Mouse (Mus musculus) heart, postnatal 0 days (tissue): ENCODE results near the gene Sfmbt2. TPM values are rescaled to one million over a fixed set of nuclear protein-coding genes. Genes with fewer than 3 reads are reported as not detected.

Experiments used
- ATAC-seq: fragments of 200-750 bp; cut with Nextera tagmentation; 2 replicates; pipeline ENCODE4 v1.8.0; 2017; ENCODE audit warnings: low read depth, moderate number of reproducible peaks, moderate library complexity; ENCODE audit not compliant: insufficient read depth
- DNase-seq: peaks from one replicate; pipeline ENCODE4 v3.0.0-alpha.2; 2016; ENCODE audit warnings: low spot score
- H3K27ac ChIP-seq: fragments of 300-500 bp; sonication (generic); 2 replicates; pipeline ENCODE4 v1.5.1; 2014; ENCODE audit warnings: low read depth, mild to moderate bottlenecking
- H3K27me3 ChIP-seq: fragments of 300-500 bp; sonication (generic); 2 replicates; pipeline ENCODE4 v1.6.1; 2014; ENCODE audit warnings: low read length, mixed read lengths; ENCODE audit not compliant: control insufficient read depth, insufficient read depth
- H3K36me3 ChIP-seq: fragments of 300-500 bp; sonication (generic); replicated peaks from 2 replicates; pipeline ENCODE4 v1.6.1; 2014; ENCODE audit warnings: low read length, mixed read lengths; ENCODE audit not compliant: control insufficient read depth, insufficient read depth
- H3K4me1 ChIP-seq: fragments of 300-500 bp; sonication (generic); 2 replicates; pipeline ENCODE4 v1.6.1; 2014; ENCODE audit warnings: antibody characterized with exemption; ENCODE audit not compliant: control insufficient read depth, insufficient read depth
- H3K4me2 ChIP-seq: fragments of 300-500 bp; sonication (generic); 2 replicates; pipeline ENCODE4 v1.6.1; 2014; ENCODE audit warnings: low read depth, mild to moderate bottlenecking, low read length, moderate library complexity
- H3K4me3 ChIP-seq: fragments of 300-500 bp; sonication (generic); 2 replicates; pipeline ENCODE4 v1.5.1; 2014; ENCODE audit warnings: low read depth, low read length
- H3K9ac ChIP-seq: fragments of 300-500 bp; sonication (generic); replicated peaks from 2 replicates; pipeline ENCODE4 v1.6.1; 2014; ENCODE audit warnings: low read depth, low read length, mixed read lengths
- H3K9me3 ChIP-seq: fragments of 300-500 bp; sonication (generic); replicated peaks from 2 replicates; pipeline ENCODE4 v1.6.1; 2016; ENCODE audit warnings: low read length; ENCODE audit not compliant: control insufficient read depth
- CTCF ChIP-seq: IDR thresholded peaks from 2 replicates; pipeline ENCODE4 v1.5.1; 2016; ENCODE audit warnings: antibody characterized with exemption, control low read depth, low read depth
- EP300 ChIP-seq: IDR thresholded peaks from 2 replicates; pipeline ENCODE4 v1.6.1; 2016; ENCODE audit warnings: antibody characterized with exemption, low read depth
- WGBS: fragments of 180-500 bp; shearing (Covaris S2); extraction: QIAGEN DNeasy Blood & Tissue Kit; methylation state at CpG from one replicate; pipeline ENCODE4 v1.1.7; 2014; 5-methylcytosine and 5-hydroxymethylcytosine counted together
- polyA plus RNA-seq: library from polyadenylated mRNA; unstranded; fragments of >200 nt; fragmentation: Nextera tagmentation; extraction: Ambion mirVana; gene quantifications from 2 replicates; pipeline ENCODE4 v1.2.1, GENCODE M21; 2015
- total RNA-seq: library from RNA; depleted of rRNA; stranded (reverse); fragments of >200 nt; gene quantifications from 2 replicates; pipeline ENCODE4 v1.2.3, GENCODE M21; 2014; ENCODE audit warnings: low replicate concordance

Sfmbt2 gene
- total and polyA plus RNA-seq, 2 experiments from 2014 or later: 0.66 to 1.9 TPM

DNA sequence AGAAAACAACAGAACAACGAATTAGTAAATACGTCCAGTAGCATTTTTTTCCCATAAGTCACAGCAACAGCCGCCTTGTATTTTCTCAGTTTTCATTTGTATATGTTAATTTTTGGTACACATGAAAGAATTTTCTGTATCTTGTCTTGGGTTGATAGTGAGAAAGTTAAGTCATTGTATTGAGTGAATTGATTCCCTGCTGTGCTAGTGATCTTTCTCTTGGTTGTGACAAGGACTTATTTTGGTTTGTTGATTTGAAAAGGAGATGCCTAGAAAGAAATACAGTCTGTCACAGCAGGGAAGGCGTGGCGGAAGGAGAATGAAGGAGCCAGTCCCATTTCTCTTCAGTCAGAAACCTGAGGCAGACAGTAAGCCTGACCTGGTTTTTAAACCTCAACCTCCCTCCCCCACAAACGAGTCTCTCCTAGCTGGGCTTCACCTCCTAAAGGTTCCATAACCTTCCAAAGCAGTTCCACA lies 50.7 kb downstream of the Sfmbt2 start:
- Histone ChIP-seq H3K4me1 (no peaks in the 10 kb centered on the region), H3K9me3 (no peaks in the 10 kb centered on the region), H3K27ac (no peak overlapping the region), H3K36me3 (no peaks in the 10 kb centered on the region), H3K27me3 (no peaks in the 10 kb centered on the region), H3K9ac (no peak overlapping the region), H3K4me3 (no peak overlapping the region), H3K4me2 (no peak overlapping the region)
- TF ChIP-seq EP300: no peak
- TF ChIP-seq CTCF: no peak
- WGBS: 70% methylated on average over 6 of the region's 6 CpGs
- ATAC-seq (no peak), DNase-seq (no peak)

DNA sequence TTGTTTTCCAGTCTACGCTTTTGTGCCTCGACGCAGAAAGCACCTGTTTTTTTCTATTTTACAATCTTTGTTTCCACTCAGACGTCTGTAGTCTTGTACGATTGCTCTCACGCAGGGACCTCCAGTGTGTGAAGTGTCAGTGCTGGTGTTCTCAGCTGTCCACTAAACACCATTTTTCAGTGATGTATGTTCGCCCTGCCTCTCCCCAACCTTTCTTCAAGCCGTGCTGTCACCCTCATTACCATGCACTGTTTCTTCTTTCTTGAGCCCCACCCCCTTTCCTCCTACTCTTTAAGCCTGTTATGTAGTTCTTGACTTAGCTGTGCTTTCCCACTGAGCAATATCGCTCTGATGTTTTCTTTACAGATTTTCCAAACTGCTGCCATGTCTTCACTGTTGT lies 67.0 kb downstream of the Sfmbt2 start:
- H3K4me1 ChIP-seq: no peaks in the 10 kb centered on the region
- H3K27me3 ChIP-seq: no peaks in the 10 kb centered on the region
- H3K27ac ChIP-seq: no peak overlapping the region
- DNase-seq (no peak), ATAC-seq (no peak)
- no peak overlapping the region for H3K4me2 ChIP-seq
- no peak overlapping the region for H3K4me3 ChIP-seq
- H3K9ac ChIP-seq: no peak overlapping the region
- H3K36me3 ChIP-seq: no peaks in the 10 kb centered on the region
- 63% methylated on average over 9 of the region's 9 CpGs for WGBS
- no peak for TF ChIP-seq EP300
- no peak for TF ChIP-seq CTCF
- no peaks in the 10 kb centered on the region for H3K9me3 ChIP-seq

DNA sequence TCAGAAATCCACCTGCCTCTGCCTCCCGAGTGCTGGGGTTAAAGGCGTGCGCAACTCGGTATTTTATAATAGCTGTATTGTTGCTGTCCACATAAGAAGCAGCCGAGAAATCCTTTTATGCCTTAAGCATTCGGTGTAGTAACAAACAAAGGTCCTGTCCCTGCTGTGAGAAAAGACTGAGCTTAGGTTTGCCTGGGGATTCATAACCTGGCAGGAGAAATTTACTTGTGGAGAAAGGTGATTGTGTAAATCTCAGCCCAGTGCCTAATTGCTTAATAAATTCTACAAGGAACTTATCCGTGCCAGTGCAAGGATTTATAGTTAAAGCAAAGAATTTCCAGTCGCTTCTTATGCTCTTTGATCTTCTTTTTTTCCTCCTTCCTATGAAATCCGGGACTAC lies 71.5 kb downstream of the Sfmbt2 start:
- ATAC-seq (no peak), DNase-seq (no peak)
- Histone ChIP-seq H3K4me3 (no peak overlapping the region), H3K27me3 (no peaks in the 10 kb centered on the region), H3K36me3 (no peaks in the 10 kb centered on the region), H3K4me1 (no peaks in the 10 kb centered on the region), H3K4me2 (no peak overlapping the region), H3K27ac (no peak overlapping the region), H3K9me3 (no peaks in the 10 kb centered on the region), H3K9ac (no peak overlapping the region)
- no peak for TF ChIP-seq EP300
- TF ChIP-seq CTCF: no peak
- 78% methylated on average over 9 of the region's 9 CpGs for WGBS

DNA sequence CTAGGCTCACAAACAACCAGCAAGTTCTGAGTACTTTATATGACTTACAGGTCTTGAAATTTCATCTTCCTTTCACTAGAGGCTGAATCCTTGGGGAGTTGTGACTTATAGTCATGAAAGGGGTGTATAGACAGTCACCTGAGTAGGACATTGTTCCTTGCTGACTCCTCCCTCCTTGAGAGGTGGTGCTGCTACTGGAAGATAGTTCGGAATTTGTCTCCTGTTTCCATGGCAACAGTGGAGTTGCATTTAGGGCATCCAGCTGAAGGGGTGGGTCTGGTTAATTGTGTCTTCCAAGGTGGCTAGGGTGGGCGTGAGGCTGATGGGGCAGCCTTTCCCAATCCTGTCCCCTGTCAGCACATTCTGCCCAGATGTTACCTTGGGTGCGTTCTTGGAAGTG lies 83.3 kb downstream of the Sfmbt2 start:
- no peaks in the 10 kb centered on the region for H3K36me3 ChIP-seq
- no peak overlapping the region for H3K27ac ChIP-seq
- ATAC-seq: no peak
- no peaks in the 10 kb centered on the region for H3K27me3 ChIP-seq
- no peaks in the 10 kb centered on the region for H3K9me3 ChIP-seq
- DNase-seq: no peak
- no peak overlapping the region for H3K4me2 ChIP-seq
- no peak overlapping the region for H3K9ac ChIP-seq
- TF ChIP-seq CTCF: no peak
- no peaks in the 10 kb centered on the region for H3K4me1 ChIP-seq
- WGBS: 70% methylated on average over 3 of the region's 3 CpGs
- H3K4me3 ChIP-seq: no peak overlapping the region

DNA sequence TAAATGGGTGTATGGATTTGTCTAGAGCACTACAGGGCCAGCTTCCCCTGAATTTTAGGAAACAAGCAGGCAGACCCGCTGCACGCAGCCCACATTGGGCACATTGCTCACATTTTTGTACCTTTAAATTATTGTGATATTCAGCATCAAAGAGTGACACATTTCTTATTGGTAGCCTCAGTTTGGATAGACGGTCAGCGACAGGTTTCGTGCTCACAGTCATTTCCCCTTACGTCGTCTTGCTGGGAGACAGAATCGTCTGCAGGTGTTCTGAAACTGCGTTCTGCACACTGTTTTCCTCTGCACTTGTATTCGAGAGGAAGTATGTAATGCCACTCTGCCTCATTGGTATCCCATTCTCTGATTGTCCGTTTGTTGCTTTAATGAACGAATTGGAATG lies 88.0 kb downstream of the Sfmbt2 start:
- ATAC-seq: no peak

DNA sequence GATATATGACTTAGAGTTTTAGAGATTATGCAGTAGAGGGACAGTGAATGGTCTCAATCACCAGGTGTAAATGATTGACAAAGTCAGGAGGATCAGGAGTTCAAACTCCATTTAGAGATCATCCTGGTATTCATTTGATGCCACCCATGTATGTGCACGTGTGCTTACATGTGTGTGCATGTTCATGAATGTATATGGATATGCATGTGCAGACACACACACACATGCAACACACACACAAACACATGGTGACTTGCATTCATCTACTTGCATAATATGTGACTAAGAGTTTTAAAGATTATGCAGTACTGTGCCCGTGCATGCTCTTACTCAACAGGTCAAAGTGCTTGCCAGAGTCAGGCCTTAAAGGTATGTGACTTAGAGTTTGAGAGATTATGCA lies 146.2 kb downstream of the Sfmbt2 start:
- Histone ChIP-seq H3K27ac (no peak overlapping the region), H3K4me1 (no peaks in the 10 kb centered on the region), H3K27me3 (no peaks in the 10 kb centered on the region), H3K9me3 (no peaks in the 10 kb centered on the region), H3K4me2 (no peak overlapping the region), H3K4me3 (no peak overlapping the region), H3K9ac (no peak overlapping the region), H3K36me3 (no peaks in the 10 kb centered on the region)
- ATAC-seq: no peak
- 67% methylated on average over 2 of the region's 2 CpGs for WGBS
- no peak for DNase-seq
- TF ChIP-seq EP300 (no peak), CTCF (no peak)

More for the DNA sequence above, 88.0 kb downstream of the Sfmbt2 start:
- no peaks in the 10 kb centered on the region for H3K9me3 ChIP-seq
- no peaks in the 10 kb centered on the region for H3K36me3 ChIP-seq
- WGBS: 84% methylated on average over 12 of the region's 12 CpGs
- no peak overlapping the region for H3K27ac ChIP-seq
- H3K4me3 ChIP-seq: no peak overlapping the region
- no peak for DNase-seq
- no peak overlapping the region for H3K4me2 ChIP-seq
- no peaks in the 10 kb centered on the region for H3K4me1 ChIP-seq
- H3K27me3 ChIP-seq: no peaks in the 10 kb centered on the region
- TF ChIP-seq CTCF (no peak), EP300 (no peak)
- H3K9ac ChIP-seq: no peak overlapping the region
